Mouse (Mus musculus): ENCODE measurements at regions not wholly inside any gene's neighbourhood (a gene's known extent, or its start where the extent isn't known, plus 50 kb on each side); places are given as distances from the start of the nearest gene placed in this dataset.

GRCm38 (mm10) chr6:18621372-18622262 is 107.0 kb upstream of the Cttnbp2 start:
- DNase-seq (ENCODE audit: low spot score) = no peak
- no peaks in the 10 kb centered on the region for H3K9me3 ChIP-seq (replicated peaks; ENCODE audit: low read length)
- no peak overlapping the region for H3K27ac ChIP-seq
- no peak overlapping the region for H3K9ac ChIP-seq (ENCODE audit: low read depth, low read length)
- WGBS = 83% methylated on average over 6 of the region's 6 CpGs
- no peaks in the 10 kb centered on the region for H3K36me3 ChIP-seq (ENCODE audit: insufficient read depth, low read length)
- ATAC-seq (replicated peaks; ENCODE audit: low FRiP score, low read depth) = no peak
- no peaks in the 10 kb centered on the region for H3K27me3 ChIP-seq (ENCODE audit: insufficient read depth, low read length)
- no peak overlapping the region for H3K4me2 ChIP-seq (ENCODE audit: low read length)
- no peak for TF ChIP-seq CTCF (IDR thresholded peaks at IDR 0.05; ENCODE audit: low read depth)
- H3K4me3 ChIP-seq (replicated peaks; ENCODE audit: low read depth, low read length) = no peak overlapping the region
- no peaks in the 10 kb centered on the region for H3K4me1 ChIP-seq (replicated peaks; ENCODE audit: insufficient read depth, low read length)

GRCm38 (mm10) chr6:18628591-18628990 is 113.9 kb upstream of the Cttnbp2 start:
- no peaks in the 10 kb centered on the region for H3K27me3 ChIP-seq (ENCODE audit: insufficient read depth, low read length)
- H3K9ac ChIP-seq (ENCODE audit: low read depth, low read length) = no peak overlapping the region
- H3K27ac ChIP-seq = no peak overlapping the region
- H3K4me1 ChIP-seq (replicated peaks; ENCODE audit: insufficient read depth, low read length) = no peaks in the 10 kb centered on the region
- no peaks in the 10 kb centered on the region for H3K9me3 ChIP-seq (replicated peaks; ENCODE audit: low read length)
- DNase-seq (ENCODE audit: low spot score) (no peak), ATAC-seq (replicated peaks; ENCODE audit: low FRiP score, low read depth) (no peak)
- H3K36me3 ChIP-seq (ENCODE audit: insufficient read depth, low read length) = no peaks in the 10 kb centered on the region
- TF ChIP-seq CTCF (IDR thresholded peaks at IDR 0.05; ENCODE audit: low read depth) = no peak
- H3K4me2 ChIP-seq (ENCODE audit: low read length) = no peak overlapping the region
- WGBS = 63% methylated on average over 1 of the region's 1 CpGs
- no peak overlapping the region for H3K4me3 ChIP-seq (replicated peaks; ENCODE audit: low read depth, low read length)

GRCm38 (mm10) chr6:18633540-18634200 is 119.0 kb upstream of the Cttnbp2 start:
- no peak for ATAC-seq (replicated peaks; ENCODE audit: low FRiP score, low read depth)
- TF ChIP-seq CTCF (IDR thresholded peaks at IDR 0.05; ENCODE audit: low read depth) = no peak
- no peak for DNase-seq (ENCODE audit: low spot score)
- WGBS = 80% methylated on average over 2 of the region's 2 CpGs
- Histone ChIP-seq H3K4me2 (ENCODE audit: low read length) (no peak overlapping the region), H3K27me3 (ENCODE audit: insufficient read depth, low read length) (no peaks in the 10 kb centered on the region), H3K4me3 (replicated peaks; ENCODE audit: low read depth, low read length) (no peak overlapping the region), H3K36me3 (ENCODE audit: insufficient read depth, low read length) (no peaks in the 10 kb centered on the region), H3K27ac (no peak overlapping the region), H3K9me3 (replicated peaks; ENCODE audit: low read length) (no peaks in the 10 kb centered on the region), H3K9ac (ENCODE audit: low read depth, low read length) (no peak overlapping the region), H3K4me1 (replicated peaks; ENCODE audit: insufficient read depth, low read length) (no peaks in the 10 kb centered on the region)

GRCm38 (mm10) chr6:18639712-18640383 is 125.2 kb upstream of the Cttnbp2 start:
- Histone ChIP-seq H3K36me3 (ENCODE audit: insufficient read depth, low read length) (no peaks in the 10 kb centered on the region), H3K27me3 (ENCODE audit: insufficient read depth, low read length) (no peaks in the 10 kb centered on the region), H3K4me2 (ENCODE audit: low read length) (no peak overlapping the region), H3K4me1 (replicated peaks; ENCODE audit: insufficient read depth, low read length) (no peaks in the 10 kb centered on the region), H3K27ac (no peak overlapping the region), H3K9me3 (replicated peaks; ENCODE audit: low read length) (no peaks in the 10 kb centered on the region), H3K9ac (ENCODE audit: low read depth, low read length) (no peak overlapping the region), H3K4me3 (replicated peaks; ENCODE audit: low read depth, low read length) (no peak overlapping the region)
- WGBS = 29% methylated on average over 3 of the region's 3 CpGs
- DNase-seq (ENCODE audit: low spot score) (peak; percentile 3), ATAC-seq (replicated peaks; ENCODE audit: low FRiP score, low read depth) (no peak)
- no peak for TF ChIP-seq CTCF (IDR thresholded peaks at IDR 0.05; ENCODE audit: low read depth)

- 80% methylated on average over 5 of the region's 5 CpGs for WGBS
- H3K27ac ChIP-seq = no peak overlapping the region
These were observed 134.4 kb upstream of the Cttnbp2 start for GRCm38 (mm10) chr6:18648898-18649591.

GRCm38 (mm10) chr6:18651319-18651718 is 136.7 kb upstream of the Cttnbp2 start:
- no peak for TF ChIP-seq CTCF (IDR thresholded peaks at IDR 0.05; ENCODE audit: low read depth)
- H3K9ac ChIP-seq (ENCODE audit: low read depth, low read length) = no peak overlapping the region
- no peaks in the 10 kb centered on the region for H3K9me3 ChIP-seq (replicated peaks; ENCODE audit: low read length)
- no peaks in the 10 kb centered on the region for H3K36me3 ChIP-seq (ENCODE audit: insufficient read depth, low read length)
- DNase-seq (ENCODE audit: low spot score) (no peak), ATAC-seq (replicated peaks; ENCODE audit: low FRiP score, low read depth) (no peak)
- H3K4me1 ChIP-seq (replicated peaks; ENCODE audit: insufficient read depth, low read length) = no peaks in the 10 kb centered on the region
- 84% methylated on average over 3 of the region's 3 CpGs for WGBS
- no peak overlapping the region for H3K4me2 ChIP-seq (ENCODE audit: low read length)
- H3K4me3 ChIP-seq (replicated peaks; ENCODE audit: low read depth, low read length) = no peak overlapping the region
- no peaks in the 10 kb centered on the region for H3K27me3 ChIP-seq (ENCODE audit: insufficient read depth, low read length)
- no peak overlapping the region for H3K27ac ChIP-seq

More at GRCm38 (mm10) chr6:18648898-18649591, 134.4 kb upstream of the Cttnbp2 start:
- Histone ChIP-seq H3K4me1 (replicated peaks; ENCODE audit: insufficient read depth, low read length) (no peaks in the 10 kb centered on the region), H3K27me3 (ENCODE audit: insufficient read depth, low read length) (no peaks in the 10 kb centered on the region), H3K9me3 (replicated peaks; ENCODE audit: low read length) (no peaks in the 10 kb centered on the region), H3K9ac (ENCODE audit: low read depth, low read length) (no peak overlapping the region), H3K4me3 (replicated peaks; ENCODE audit: low read depth, low read length) (no peak overlapping the region), H3K36me3 (ENCODE audit: insufficient read depth, low read length) (no peaks in the 10 kb centered on the region), H3K4me2 (ENCODE audit: low read length) (no peak overlapping the region)
- DNase-seq (ENCODE audit: low spot score) (no peak), ATAC-seq (replicated peaks; ENCODE audit: low FRiP score, low read depth) (no peak)
- TF ChIP-seq CTCF (IDR thresholded peaks at IDR 0.05; ENCODE audit: low read depth) = no peak
